Mouse (Mus musculus) adrenal gland, postnatal 36 days (tissue): ENCODE data around the gene Zfp950. TPM values are rescaled to one million over a fixed set of nuclear protein-coding genes. Genes with fewer than 3 reads are reported as not detected.

Experiments
- DNase-seq, 2 experiments: peaks; one replicate each; pipeline ENCODE4 v3.0.0; 2021; ENCODE audit warnings: mixed read lengths in 1 of 2
- total RNA-seq, 2 experiments: library from RNA; stranded (reverse); gene quantifications; 2 replicates each; pipeline ENCODE4 v1.2.3; 2021

The Zfp950 gene
- total RNA-seq, 2 experiments from 2014 or later: 40.2 to 41.2 TPM

GRCm38 (mm10) chr19:61057581-61057980, 83.1 kb downstream of the Zfp950 start:
- peak in 1 of 2 experiments; percentile 56 for DNase-seq

DNA sequence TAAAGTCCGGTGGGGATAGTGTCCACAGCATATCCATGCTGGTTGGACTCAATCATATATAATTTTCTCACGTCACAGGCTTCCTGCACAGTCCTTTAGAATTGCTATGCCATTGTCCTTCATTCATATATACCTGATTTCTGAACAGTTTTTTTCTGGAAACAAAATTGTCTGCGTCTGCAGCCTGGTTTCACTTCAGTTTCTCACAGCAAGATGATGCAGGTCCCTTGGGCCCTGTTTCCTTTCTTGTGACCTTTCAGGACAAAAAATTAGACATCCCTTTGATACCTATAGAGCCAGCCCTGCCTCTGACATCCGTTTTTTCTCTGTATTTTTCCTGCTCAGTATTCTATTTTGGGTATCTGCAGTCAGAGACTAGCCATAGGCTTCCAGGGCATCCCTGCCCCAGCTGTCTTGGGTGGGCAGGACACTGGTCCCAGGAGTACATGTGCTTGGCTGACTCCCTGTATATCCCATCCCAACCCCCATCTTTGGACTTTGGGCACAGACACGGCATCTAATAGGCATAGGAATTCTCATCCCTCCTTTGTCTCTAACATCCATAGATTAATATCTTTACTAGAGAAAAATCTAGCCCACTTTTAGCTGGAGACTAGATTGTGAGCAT, 83.7 kb downstream of the Zfp950 start:
- no peak for DNase-seq

DNA sequence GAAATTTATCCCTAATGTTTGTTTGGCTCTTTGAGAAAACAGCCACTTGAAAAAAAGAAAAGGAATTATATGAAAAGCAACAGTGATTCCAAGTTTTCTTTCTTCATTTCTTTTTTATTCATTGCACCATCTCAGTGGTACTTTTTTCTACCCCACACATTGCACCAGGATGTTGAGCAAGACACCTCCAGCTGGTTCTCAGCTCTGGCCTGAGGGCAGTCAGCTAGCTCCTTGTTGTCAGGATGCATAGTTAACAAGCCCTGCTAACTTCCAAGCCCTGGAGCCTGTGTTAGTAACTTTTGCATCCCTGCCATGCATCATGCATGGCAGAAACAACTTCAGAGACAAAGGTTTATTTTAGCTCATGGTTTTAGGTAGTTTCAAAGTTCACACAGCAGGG, 87.9 kb downstream of the Zfp950 start:
- DNase-seq: peak in 1 of 2 experiments; percentile 32

GRCm38 (mm10) chr19:61052008-61052407, 88.6 kb downstream of the Zfp950 start:
- no peak for DNase-seq

DNA sequence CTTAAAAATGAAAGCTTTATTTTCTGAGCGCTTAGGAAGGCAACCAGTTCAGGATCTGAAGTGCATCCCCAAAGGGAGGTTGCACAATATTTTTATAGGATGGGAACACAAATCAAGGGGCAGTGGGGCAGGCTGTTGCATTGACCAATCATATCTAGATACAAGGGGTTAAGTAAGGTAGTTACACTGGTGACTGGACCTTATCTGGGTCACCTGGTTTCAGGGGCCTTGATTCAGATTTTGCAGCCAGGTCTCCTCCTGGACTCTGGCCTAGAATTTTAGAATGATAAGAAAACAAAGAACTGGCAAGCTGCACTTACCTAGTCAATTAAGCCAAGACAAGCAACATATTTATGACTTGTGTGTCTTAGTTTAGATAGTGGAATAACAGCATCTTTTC, 89.5 kb downstream of the Zfp950 start:
- no peak for DNase-seq

DNA sequence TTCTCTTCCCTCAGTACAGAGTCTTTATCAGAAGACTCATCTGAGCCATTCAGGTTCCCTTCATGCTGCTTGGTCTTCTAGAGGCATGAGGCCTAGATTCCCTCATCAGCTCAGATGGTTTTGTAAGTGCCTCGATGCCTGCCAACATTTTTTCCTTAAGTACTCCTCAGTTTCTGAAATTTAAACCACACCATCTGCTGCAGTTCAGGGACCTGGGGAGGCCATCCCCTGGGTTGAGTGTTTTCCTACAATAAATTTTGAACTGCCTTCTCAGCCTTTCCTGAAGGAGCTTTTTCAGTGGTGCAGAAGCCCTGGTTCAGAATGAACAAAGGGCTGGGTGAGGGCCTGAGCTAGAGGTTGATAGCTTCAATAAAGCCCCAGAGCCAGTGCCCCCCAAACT, 91.2 kb downstream of the Zfp950 start:
- no peak for DNase-seq

DNA sequence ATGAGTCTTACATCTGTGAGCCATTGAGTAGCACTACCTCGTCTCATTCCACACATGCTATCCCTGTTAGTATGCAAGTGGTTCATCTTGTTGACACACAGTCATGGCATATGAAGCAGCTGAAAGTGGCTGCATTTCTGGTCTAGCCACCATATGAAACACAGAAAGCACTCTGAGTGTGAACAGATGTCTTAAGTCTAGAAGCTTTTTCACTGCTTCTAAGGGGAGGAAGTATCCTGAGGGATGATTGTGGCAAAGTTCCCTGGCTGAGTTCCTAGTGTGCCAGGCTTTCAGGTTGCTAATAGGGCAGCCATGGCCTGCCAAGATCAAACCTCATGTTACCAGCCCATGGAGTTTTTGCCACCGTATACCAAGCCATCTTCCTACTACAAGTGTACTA, 92.0 kb downstream of the Zfp950 start:
- peak; percentile 19 to 44 for DNase-seq

DNA sequence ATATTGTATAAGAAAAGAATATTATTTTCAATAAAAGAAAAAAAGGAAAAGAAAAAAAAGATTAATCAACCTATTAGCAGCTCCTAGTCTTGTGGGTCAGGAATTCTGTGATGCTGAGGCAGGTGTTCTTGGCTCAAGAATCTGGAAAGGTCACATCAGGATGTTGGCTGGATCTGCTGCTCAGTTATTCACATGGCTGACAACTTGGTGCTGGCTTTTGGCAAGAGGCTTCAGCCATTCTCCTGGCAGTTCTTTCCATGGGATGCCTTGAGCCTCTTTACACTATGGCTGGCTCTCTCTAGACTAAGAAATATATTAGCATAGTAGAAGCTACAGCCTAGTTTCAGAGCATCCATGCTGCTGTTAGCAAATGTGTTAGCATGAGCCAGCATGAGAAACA, 101.5 kb downstream of the Zfp950 start:
- no peak for DNase-seq

DNA sequence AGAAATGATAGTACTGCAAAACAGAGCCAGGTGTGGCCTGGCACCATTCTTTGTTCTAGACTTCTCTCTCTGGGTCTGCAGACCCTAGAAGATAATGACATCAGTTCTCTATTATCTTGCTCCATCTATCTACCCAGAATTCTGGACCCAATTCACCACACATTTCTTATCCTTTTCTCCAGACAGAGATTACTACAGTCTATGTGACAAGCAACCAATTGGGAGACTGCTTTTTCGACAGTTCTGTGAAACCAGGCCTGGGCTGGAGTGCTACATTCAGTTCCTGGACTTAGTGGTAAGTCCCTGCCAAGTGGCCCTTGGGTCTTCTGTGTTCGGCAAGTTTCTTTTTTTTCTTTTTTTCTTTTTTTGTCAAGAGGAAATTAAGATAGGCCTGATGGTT, 109.1 kb downstream of the Zfp950 start:
- no peak for DNase-seq

DNA sequence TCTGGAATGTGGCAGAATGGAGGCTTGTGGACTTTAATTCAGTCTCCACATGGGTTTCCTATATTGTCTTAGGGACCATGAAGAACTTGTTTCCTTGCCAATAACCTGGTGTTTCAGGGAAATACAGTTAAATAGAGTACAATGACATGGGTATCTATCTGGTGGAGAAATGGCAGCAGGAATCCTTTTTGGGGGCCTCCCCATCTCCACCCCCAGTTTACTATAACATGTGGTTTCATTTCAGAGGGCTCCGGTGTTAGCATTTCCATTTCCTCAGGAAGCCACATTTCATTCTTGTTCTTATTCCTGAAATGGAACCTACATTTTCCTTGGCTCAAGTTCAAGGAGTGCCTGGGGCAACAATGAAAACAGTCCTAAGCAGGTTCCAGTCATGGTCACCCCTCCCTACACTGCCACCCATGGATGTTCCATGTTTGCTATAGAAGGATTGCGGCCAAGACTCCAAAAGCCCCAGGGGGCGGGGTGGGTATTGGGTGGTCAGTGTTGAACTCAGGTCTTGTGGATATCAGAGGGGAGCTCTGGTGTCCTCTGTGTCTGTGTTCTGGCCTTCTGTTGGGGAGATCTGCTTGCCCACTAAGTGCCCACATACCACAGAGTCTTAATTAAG, 118.6 kb downstream of the Zfp950 start:
- no peak for DNase-seq

DNA sequence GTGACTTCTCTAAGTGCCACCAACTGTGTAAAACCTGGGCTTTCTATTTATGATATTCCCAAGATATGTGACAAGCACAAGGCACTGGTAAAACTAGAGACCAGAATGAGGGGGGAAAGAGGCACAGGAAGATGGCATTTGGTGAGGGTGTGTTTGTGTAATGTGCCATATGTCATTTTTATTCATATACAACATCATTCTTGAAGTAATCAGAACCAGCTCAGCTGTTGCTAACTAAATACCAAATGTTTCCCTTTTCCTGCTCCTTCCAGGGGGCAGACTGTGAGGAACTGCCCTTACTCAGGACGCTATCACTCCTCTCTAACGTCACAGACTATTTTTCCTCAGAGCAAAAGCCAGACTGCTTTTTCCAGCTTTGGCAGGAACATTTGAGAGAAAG, 119.1 kb downstream of the Zfp950 start:
- no peak for DNase-seq

DNA sequence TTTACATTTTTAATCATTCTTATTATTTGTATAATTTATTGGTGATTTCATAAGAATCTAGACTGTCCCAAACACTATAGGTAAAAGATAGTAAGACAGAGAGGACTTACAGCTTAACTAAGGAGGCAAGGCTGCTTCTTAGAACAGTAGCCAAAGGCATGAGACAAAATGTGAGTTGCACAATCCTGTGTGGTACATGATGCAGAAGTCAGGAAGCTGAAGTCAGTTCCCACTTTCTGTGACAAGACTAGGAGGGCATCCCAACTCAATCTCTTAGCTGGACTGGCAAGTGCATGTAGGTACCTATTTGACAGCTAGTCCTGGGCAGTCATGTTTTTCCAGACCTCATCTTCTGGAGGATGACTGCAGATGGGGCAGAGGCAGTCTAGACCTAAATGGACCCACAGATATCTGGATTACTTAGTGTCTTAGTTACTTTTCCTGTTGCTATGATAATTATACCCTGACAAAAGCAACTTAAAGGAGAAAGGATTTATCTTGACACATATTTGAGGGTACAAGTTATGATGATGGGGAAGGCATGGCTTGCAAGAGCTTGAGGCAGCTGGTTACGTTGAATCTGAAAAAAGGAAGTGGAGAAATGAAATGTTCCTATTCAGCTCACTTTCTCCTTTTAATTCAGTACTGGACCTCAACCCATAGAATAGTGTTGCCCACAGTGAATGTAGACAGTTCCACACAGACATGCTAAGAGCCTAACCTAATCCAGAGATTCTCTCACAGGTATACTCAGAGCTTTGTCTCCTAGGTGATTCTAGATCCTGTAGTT, 123.0 kb downstream of the Zfp950 start:
- DNase-seq: no peak

DNA sequence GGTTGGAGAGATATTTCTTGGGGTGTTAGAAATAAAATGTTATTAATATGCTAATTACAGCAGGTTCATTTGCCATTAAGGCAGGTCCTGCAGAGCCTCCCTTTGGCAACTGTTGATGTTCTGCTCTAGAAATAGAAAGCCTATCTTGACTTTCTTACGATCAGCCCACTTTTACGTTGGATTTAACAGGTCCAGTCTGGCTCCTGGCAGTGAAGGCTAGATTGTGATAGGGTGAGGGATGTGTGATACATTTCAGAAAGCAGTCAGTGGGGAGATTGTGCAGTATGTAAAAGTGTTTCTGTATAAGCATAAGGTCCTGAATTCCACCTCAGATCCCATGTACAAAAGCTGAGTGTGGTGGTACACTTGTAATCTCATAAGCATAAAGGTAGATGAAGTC, 131.4 kb downstream of the Zfp950 start:
- DNase-seq: no peak

Other genes starting within 250 kb of the Zfp950 start
- gene Gm7102, start 35.5 kb upstream of the Zfp950 start, total RNA-seq: not detected
- not detected for gene Gm6020, start 43.0 kb upstream of the Zfp950 start, total RNA-seq
- gene Csf2ra, start 87.6 kb upstream of the Zfp950 start, total RNA-seq: 10 to 100 TPM; 21.2 to 38.3 TPM
- not detected for gene Gm21060, start 156.2 kb upstream of the Zfp950 start, total RNA-seq